Mouse (Mus musculus) liver, adult 2 months (tissue): ENCODE results near the gene Hspa8. TPM values are rescaled to one million over a fixed set of nuclear protein-coding genes. Genes with fewer than 3 reads are reported as not detected.

Experiments used
- DNase-seq: peaks from one replicate; pipeline ENCODE4 v3.0.0-alpha.2; 2011; ENCODE audit warnings: low read depth, low spot score; ENCODE audit errors: extremely low read depth
- H3K27ac ChIP-seq: fragments of 200-500 bp; replicated peaks from 2 replicates; pipeline ENCODE4 v1.5.1; 2012; ENCODE audit warnings: low read depth, mild to moderate bottlenecking, control low read depth, inconsistent platforms, low read length; ENCODE audit not compliant: insufficient read depth
- H3K27me3 ChIP-seq: fragments of 200-500 bp; 2 replicates; pipeline ENCODE4 v1.6.1; 2012; ENCODE audit warnings: mild to moderate bottlenecking, moderate library complexity, low read length, inconsistent platforms; ENCODE audit not compliant: control insufficient read depth, insufficient read depth
- H3K36me3 ChIP-seq: fragments of 200-500 bp; 2 replicates; pipeline ENCODE4 v1.6.1; 2012; ENCODE audit warnings: low read length, inconsistent platforms; ENCODE audit not compliant: control insufficient read depth, insufficient read depth
- H3K4me1 ChIP-seq: fragments of 200-500 bp; 2 replicates; pipeline ENCODE4 v1.6.1; 2011; ENCODE audit warnings: low read length; ENCODE audit not compliant: control insufficient read depth, insufficient read depth
- H3K4me3 ChIP-seq: fragments of 200-500 bp; 2 replicates; pipeline ENCODE4 v1.5.1; 2011; ENCODE audit warnings: low read depth, mild to moderate bottlenecking, control low read depth, low read length, moderate library complexity; ENCODE audit not compliant: insufficient read depth
- H3K79me2 ChIP-seq: fragments of 200-500 bp; 2 replicates; pipeline ENCODE4 v1.6.1; 2012; ENCODE audit warnings: inconsistent platforms, mild to moderate bottlenecking, low read length, moderate library complexity; ENCODE audit not compliant: control insufficient read depth, insufficient read depth
- H3K9ac ChIP-seq: fragments of 200-500 bp; 2 replicates; pipeline ENCODE4 v1.6.1; 2012; ENCODE audit warnings: low read depth, mild to moderate bottlenecking, control low read depth, inconsistent platforms, low read length
- CTCF ChIP-seq: fragments of 200-500 bp; IDR thresholded peaks from 2 replicates; pipeline ENCODE4 v1.5.1; 2011; ENCODE audit warnings: low read depth, low read length, control low read depth
- POLR2A ChIP-seq: fragments of 200-500 bp; IDR thresholded peaks from 2 replicates; pipeline ENCODE4 v1.6.1; 2011; ENCODE audit warnings: low read length, control low read depth; ENCODE audit not compliant: insufficient read depth; ENCODE audit errors: extremely low read depth
- WGBS: fragments of 180-500 bp; shearing (Covaris S2); methylation state at CpG from one replicate; pipeline ENCODE4 v1.1.7; 2018; 5-methylcytosine and 5-hydroxymethylcytosine counted together
- polyA plus RNA-seq: library from polyadenylated mRNA; depleted of rRNA; stranded (reverse); fragments of >200 nt; gene quantifications from 2 replicates; pipeline ENCODE4 v1.2.3, GENCODE M21; 2012
- total RNA-seq: library from RNA; depleted of rRNA; stranded (reverse); fragments of >200 nt; gene quantifications from 2 replicates; pipeline ENCODE4 v1.2.3, GENCODE M21; 2014

The Hspa8 gene
- total and polyA plus RNA-seq, 2 experiments: 1,567 to 1,951 TPM

DNA sequence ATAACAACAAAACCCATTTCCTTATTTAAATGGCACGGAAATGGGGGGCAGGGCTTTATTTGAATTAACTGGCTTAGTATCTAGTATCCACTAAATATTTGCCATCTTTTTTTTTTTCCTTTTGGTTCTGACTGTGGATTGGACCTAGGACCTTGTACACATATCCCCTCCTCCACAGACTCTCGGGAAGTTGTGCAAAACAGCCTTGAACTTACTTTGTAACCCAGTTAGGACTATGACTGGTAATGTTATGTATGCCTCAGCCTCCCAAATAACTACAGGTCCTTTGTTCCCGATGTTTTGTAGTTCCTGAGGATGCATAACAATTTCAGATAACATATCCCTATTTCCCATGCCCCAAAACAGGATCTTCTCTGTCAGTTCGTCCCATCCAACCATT is 26.9 kb upstream of the Hspa8 start:
- no peaks in the 10 kb centered on the region for H3K27me3 ChIP-seq
- TF ChIP-seq POLR2A (no peak), CTCF (no peak)
- H3K4me3 ChIP-seq: no peak overlapping the region
- H3K9ac ChIP-seq: no peak overlapping the region
- no peaks in the 10 kb centered on the region for H3K36me3 ChIP-seq
- WGBS: 21% methylated on average over 4 of the region's 4 CpGs
- peak; percentile 88 for DNase-seq
- H3K79me2 ChIP-seq: no peaks in the 10 kb centered on the region
- H3K4me1 ChIP-seq: peaks cover 16% of the 10 kb centered on the region
- no peak overlapping the region for H3K27ac ChIP-seq

- Histone ChIP-seq H3K79me2 (no peaks in the 10 kb centered on the region), H3K4me1 (peaks cover 16% of the 10 kb centered on the region), H3K36me3 (no peaks in the 10 kb centered on the region), H3K27ac (peak overlapping the region; percentile 42; the same call in 1 of the 2 replicates), H3K27me3 (no peaks in the 10 kb centered on the region), H3K9ac (no peak overlapping the region), H3K4me3 (no peak overlapping the region)
- 87% methylated on average over 1 of the region's 1 CpGs for WGBS
- TF ChIP-seq CTCF (no peak), POLR2A (no peak)
- DNase-seq: no peak
Observed at GRCm38 (mm10) chr9:40776044-40776443, 24.7 kb upstream of the Hspa8 start.

GRCm38 (mm10) chr9:40776459-40777248 is 24.1 kb upstream of the Hspa8 start:
- WGBS: 40% methylated on average over 11 of the region's 11 CpGs
- DNase-seq: peak; percentile 86

GRCm38 (mm10) chr9:40780111-40780510 is 20.7 kb upstream of the Hspa8 start:
- H3K4me1 ChIP-seq: peaks cover 15% of the 10 kb centered on the region; the same call in 1 of the 2 replicates
- WGBS: 81% methylated on average over 3 of the region's 3 CpGs
- no peak overlapping the region for H3K4me3 ChIP-seq
- H3K36me3 ChIP-seq: no peaks in the 10 kb centered on the region
- H3K27me3 ChIP-seq: no peaks in the 10 kb centered on the region
- H3K79me2 ChIP-seq: no peaks in the 10 kb centered on the region
- H3K9ac ChIP-seq: no peak overlapping the region
- TF ChIP-seq POLR2A (no peak), CTCF (no peak)
- no peak for DNase-seq
- no peak overlapping the region for H3K27ac ChIP-seq

More at GRCm38 (mm10) chr9:40776459-40777248, 24.1 kb upstream of the Hspa8 start:
- Histone ChIP-seq H3K27ac (peak overlapping the region; percentile 42; the same call in 1 of the 2 replicates), H3K79me2 (no peaks in the 10 kb centered on the region), H3K9ac (no peak overlapping the region), H3K4me3 (no peak overlapping the region), H3K4me1 (peaks cover 16% of the 10 kb centered on the region), H3K27me3 (no peaks in the 10 kb centered on the region), H3K36me3 (no peaks in the 10 kb centered on the region)
- TF ChIP-seq POLR2A: no peak
- TF ChIP-seq CTCF: no peak

DNA sequence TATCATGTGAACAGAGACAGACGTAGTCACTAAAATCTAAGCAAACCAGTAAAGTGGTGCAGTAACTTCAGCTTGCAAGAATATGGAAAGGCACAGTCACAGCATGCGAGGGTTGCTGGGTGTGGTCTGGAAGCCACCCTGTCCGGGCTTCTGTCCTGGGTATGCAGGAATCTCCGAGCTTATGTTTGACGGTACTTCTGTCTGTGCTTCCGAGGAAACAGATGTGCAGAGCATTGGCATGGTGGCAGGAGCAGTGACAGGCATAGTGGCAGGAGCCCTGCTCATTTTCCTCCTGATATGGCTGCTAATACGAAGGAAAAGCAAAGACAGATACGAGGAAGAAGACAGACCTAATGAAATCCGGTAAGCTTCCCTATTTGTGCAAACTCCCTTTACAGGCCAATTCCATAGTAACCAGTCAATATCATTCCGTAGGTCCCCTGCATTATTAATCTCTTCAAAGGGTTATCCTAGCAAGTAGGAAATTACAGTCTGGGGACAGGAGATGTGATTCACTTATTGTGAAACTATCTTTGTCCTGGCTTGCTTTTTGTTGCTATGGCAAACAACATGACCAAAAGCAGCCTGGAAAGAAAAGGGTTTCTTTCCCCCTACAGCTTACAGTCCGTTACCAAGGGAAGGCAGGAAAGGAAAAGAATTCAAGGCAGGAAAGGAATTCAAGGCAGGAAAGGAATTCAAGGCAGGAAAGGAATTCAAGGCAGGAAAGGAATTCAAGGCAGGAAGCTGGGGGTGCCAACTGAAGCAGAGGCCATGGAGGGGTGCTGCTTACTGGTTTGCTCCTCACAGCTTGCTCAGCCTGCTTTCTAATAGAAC is 19.7 kb upstream of the Hspa8 start:
- H3K79me2 ChIP-seq: no peaks in the 10 kb centered on the region
- no peaks in the 10 kb centered on the region for H3K36me3 ChIP-seq
- WGBS: 80% methylated on average over 11 of the region's 11 CpGs

More for the DNA sequence above, 19.7 kb upstream of the Hspa8 start:
- 0 out of 2 replicates have a peak overlapping the region, but pooled peaks have one; percentile 10 for H3K27ac ChIP-seq
- DNase-seq: no peak
- no peak overlapping the region for H3K9ac ChIP-seq
- peaks cover 14% of the 10 kb centered on the region; the same call in 1 of the 2 replicates for H3K4me1 ChIP-seq
- no peak for TF ChIP-seq POLR2A
- TF ChIP-seq CTCF: no peak
- no peak overlapping the region for H3K4me3 ChIP-seq
- H3K27me3 ChIP-seq: no peaks in the 10 kb centered on the region
